Mouse (Mus musculus): ENCODE data around the gene Nprl3. TPM values are rescaled to one million over a fixed set of nuclear protein-coding genes. Genes with fewer than 3 reads are reported as not detected.

The Nprl3 gene
- total and polyA plus RNA-seq, 3 experiments = 27.1 to 59.5 (median 27.2) TPM

DNA sequence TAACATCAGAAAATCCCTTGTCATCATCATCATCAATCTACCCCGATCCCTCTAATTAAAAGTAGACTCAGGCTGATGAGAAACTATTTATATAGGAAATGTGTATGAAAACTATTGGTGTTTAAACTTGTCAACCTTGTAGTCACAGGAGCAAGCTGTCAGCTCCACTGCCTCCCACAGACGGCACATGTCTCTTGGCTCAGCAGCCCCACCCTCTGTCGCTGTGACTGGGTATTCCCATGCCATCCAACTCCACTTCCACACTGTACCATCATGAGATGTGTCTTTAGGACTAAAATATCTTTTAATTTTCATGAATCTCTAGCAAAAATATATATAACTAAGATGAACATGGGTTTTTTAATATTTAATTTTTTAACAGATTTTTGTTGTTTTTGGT, 19.2 kb downstream of the Nprl3 start:
- H3K27me3 ChIP-seq (ENCODE audit: control insufficient read depth, insufficient read depth, low read length) = no peaks in the 10 kb centered on the region
- no peak overlapping the region for H3K4me3 ChIP-seq
- TF ChIP-seq EP300 (IDR thresholded peaks at IDR 0.05; ENCODE audit: insufficient read depth, low read depth, low read length) (no peak), POLR2A (IDR thresholded peaks at IDR 0.05; ENCODE audit: insufficient read depth, low read depth, low read length) (no peak), CTCF (IDR thresholded peaks at IDR 0.05) (no peak)
- peaks cover 5% of the 10 kb centered on the region for H3K4me1 ChIP-seq (ENCODE audit: control insufficient read depth, insufficient read depth, low read length)
- no peak for DNase-seq
- H3K79me2 ChIP-seq (replicated peaks; ENCODE audit: control insufficient read depth, insufficient read depth, low read length) = no peaks in the 10 kb centered on the region
- intact Hi-C loops (cut with DNase I) = no loop called here
- H3K9ac ChIP-seq (ENCODE audit: low read depth, low read length) = no peak overlapping the region
- 83% methylated on average over 3 of the region's 3 CpGs for WGBS
- no peaks in the 10 kb centered on the region for H3K36me3 ChIP-seq (ENCODE audit: control insufficient read depth, insufficient read depth, low read length)
- no peak overlapping the region for H3K27ac ChIP-seq

- DNase-seq = no peak
- H3K79me2 ChIP-seq (replicated peaks; ENCODE audit: control insufficient read depth, insufficient read depth, low read length) = no peaks in the 10 kb centered on the region
- no peaks in the 10 kb centered on the region for H3K27me3 ChIP-seq (ENCODE audit: control insufficient read depth, insufficient read depth, low read length)
- no peak for TF ChIP-seq EP300 (IDR thresholded peaks at IDR 0.05; ENCODE audit: insufficient read depth, low read depth, low read length)
- TF ChIP-seq POLR2A (IDR thresholded peaks at IDR 0.05; ENCODE audit: insufficient read depth, low read depth, low read length) = no peak
- peak; percentile 30 for TF ChIP-seq CTCF (IDR thresholded peaks at IDR 0.05)
- H3K9ac ChIP-seq (ENCODE audit: low read depth, low read length) = no peak overlapping the region
- H3K27ac ChIP-seq = no peak overlapping the region
- H3K4me1 ChIP-seq (ENCODE audit: control insufficient read depth, insufficient read depth, low read length) = peaks cover 8% of the 10 kb centered on the region
- H3K4me3 ChIP-seq = no peak overlapping the region
- intact Hi-C loops (cut with DNase I) = no loop called here
- H3K36me3 ChIP-seq (ENCODE audit: control insufficient read depth, insufficient read depth, low read length) = no peaks in the 10 kb centered on the region
Observed at GRCm38 (mm10) chr11:32247068-32247467, 20.4 kb downstream of the Nprl3 start.

DNA sequence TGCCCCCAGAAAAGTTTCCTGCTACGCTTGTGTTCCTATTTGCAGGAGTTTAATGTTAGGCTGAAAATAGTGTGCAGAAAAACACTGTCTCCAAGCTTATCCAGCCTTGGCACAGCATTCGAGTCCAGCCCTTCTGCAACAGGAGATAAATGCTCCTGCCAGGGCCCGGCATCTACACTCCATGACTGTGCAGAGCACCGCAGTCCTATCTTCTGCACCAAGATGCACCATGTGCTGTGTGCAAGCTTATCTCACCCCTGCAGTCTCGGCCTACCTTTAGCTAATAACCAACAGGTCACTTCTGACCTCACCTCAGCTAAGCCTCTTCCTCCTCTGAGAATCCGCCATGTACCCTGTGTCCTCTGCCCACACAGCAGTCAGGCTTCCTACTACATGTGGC, 21.9 kb downstream of the Nprl3 start:
- H3K79me2 ChIP-seq (replicated peaks; ENCODE audit: control insufficient read depth, insufficient read depth, low read length) = no peaks in the 10 kb centered on the region
- no peaks in the 10 kb centered on the region for H3K27me3 ChIP-seq (ENCODE audit: control insufficient read depth, insufficient read depth, low read length)
- DNase-seq = no peak
- no peaks in the 10 kb centered on the region for H3K36me3 ChIP-seq (ENCODE audit: control insufficient read depth, insufficient read depth, low read length)
- TF ChIP-seq POLR2A (IDR thresholded peaks at IDR 0.05; ENCODE audit: insufficient read depth, low read depth, low read length) (no peak), CTCF (IDR thresholded peaks at IDR 0.05) (no peak), EP300 (IDR thresholded peaks at IDR 0.05; ENCODE audit: insufficient read depth, low read depth, low read length) (no peak)
- intact Hi-C loops (cut with DNase I) = no loop called here
- H3K4me3 ChIP-seq = no peak overlapping the region
- 73% methylated on average over 6 of the region's 6 CpGs for WGBS
- no peak overlapping the region for H3K9ac ChIP-seq (ENCODE audit: low read depth, low read length)
- H3K4me1 ChIP-seq (ENCODE audit: control insufficient read depth, insufficient read depth, low read length) = peaks cover 8% of the 10 kb centered on the region
- H3K27ac ChIP-seq = no peak overlapping the region; the same call in 1 of the 2 replicates

DNA sequence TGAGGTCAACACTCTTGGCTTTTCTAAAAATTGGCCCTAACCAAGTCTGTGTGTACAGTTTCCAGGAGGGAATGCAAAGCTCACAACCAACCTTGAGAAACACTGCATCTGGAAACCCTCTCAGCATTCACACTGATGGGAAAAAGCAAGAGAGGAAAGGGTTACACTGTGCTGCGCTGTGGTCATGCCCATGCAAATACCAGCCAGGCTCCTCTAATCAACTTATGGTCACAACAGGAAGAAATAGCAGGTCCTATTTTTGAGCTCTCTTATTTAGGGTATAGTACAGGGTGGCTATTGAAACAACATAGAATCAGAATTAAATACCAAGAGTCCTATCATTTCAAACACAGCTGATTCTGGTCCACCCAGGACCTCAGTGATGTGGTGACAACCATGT, 22.9 kb downstream of the Nprl3 start:
- DNase-seq = no peak
- 84% methylated on average over 1 of the region's 1 CpGs for WGBS
- H3K79me2 ChIP-seq (replicated peaks; ENCODE audit: control insufficient read depth, insufficient read depth, low read length) = no peaks in the 10 kb centered on the region
- no peaks in the 10 kb centered on the region for H3K36me3 ChIP-seq (ENCODE audit: control insufficient read depth, insufficient read depth, low read length)
- H3K4me1 ChIP-seq (ENCODE audit: control insufficient read depth, insufficient read depth, low read length) = peaks cover 8% of the 10 kb centered on the region
- H3K4me3 ChIP-seq = no peak overlapping the region
- TF ChIP-seq EP300 (IDR thresholded peaks at IDR 0.05; ENCODE audit: insufficient read depth, low read depth, low read length) = no peak
- no peak for TF ChIP-seq POLR2A (IDR thresholded peaks at IDR 0.05; ENCODE audit: insufficient read depth, low read depth, low read length)
- TF ChIP-seq CTCF (IDR thresholded peaks at IDR 0.05) = no peak
- no peaks in the 10 kb centered on the region for H3K27me3 ChIP-seq (ENCODE audit: control insufficient read depth, insufficient read depth, low read length)
- intact Hi-C loops (cut with DNase I) = no loop called here
- H3K9ac ChIP-seq (ENCODE audit: low read depth, low read length) = no peak overlapping the region
- H3K27ac ChIP-seq = peak overlapping the region; percentile 54

DNA sequence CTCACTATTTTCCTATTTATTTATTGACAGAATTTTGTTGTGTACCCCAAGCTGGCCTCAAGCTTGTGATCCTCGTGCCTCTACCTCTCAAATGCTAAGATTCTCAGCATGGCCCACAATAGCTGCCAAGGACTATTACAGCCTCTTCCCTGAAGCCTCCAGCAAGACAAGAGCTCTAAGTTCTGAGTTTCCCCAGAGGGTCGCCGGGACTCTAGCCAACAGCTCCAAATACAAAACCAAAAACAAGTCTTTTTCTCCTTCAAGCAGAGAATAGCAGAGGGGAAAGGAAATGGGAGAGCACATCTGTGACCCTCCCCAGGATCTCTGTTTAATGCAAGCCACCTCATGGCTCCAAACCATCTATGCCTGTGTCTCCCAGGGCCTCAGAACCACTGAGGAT, 23.4 kb downstream of the Nprl3 start:
- TF ChIP-seq POLR2A (IDR thresholded peaks at IDR 0.05; ENCODE audit: insufficient read depth, low read depth, low read length) = no peak
- no peak for TF ChIP-seq EP300 (IDR thresholded peaks at IDR 0.05; ENCODE audit: insufficient read depth, low read depth, low read length)
- no peak for TF ChIP-seq CTCF (IDR thresholded peaks at IDR 0.05)
- Histone ChIP-seq H3K79me2 (replicated peaks; ENCODE audit: control insufficient read depth, insufficient read depth, low read length) (no peaks in the 10 kb centered on the region), H3K4me3 (no peak overlapping the region), H3K36me3 (ENCODE audit: control insufficient read depth, insufficient read depth, low read length) (no peaks in the 10 kb centered on the region), H3K4me1 (ENCODE audit: control insufficient read depth, insufficient read depth, low read length) (peaks cover 8% of the 10 kb centered on the region), H3K27me3 (ENCODE audit: control insufficient read depth, insufficient read depth, low read length) (no peaks in the 10 kb centered on the region), H3K9ac (ENCODE audit: low read depth, low read length) (no peak overlapping the region), H3K27ac (peak overlapping the region; percentile 54)
- DNase-seq = peak in 1 of 2 experiments; percentile 46
- WGBS = 42% methylated on average over 3 of the region's 3 CpGs
- intact Hi-C loops (cut with DNase I) = no loop called here

- H3K4me1 ChIP-seq (ENCODE audit: control insufficient read depth, insufficient read depth, low read length) = peaks cover 8% of the 10 kb centered on the region
- no peak for DNase-seq
- no peak overlapping the region for H3K4me3 ChIP-seq
- no peaks in the 10 kb centered on the region for H3K79me2 ChIP-seq (replicated peaks; ENCODE audit: control insufficient read depth, insufficient read depth, low read length)
- WGBS = 38% methylated on average over 7 of the region's 7 CpGs
- H3K27ac ChIP-seq = peak overlapping the region; percentile 39
- TF ChIP-seq EP300 (IDR thresholded peaks at IDR 0.05; ENCODE audit: insufficient read depth, low read depth, low read length) (no peak), POLR2A (IDR thresholded peaks at IDR 0.05; ENCODE audit: insufficient read depth, low read depth, low read length) (no peak), CTCF (IDR thresholded peaks at IDR 0.05) (no peak)
- no peak overlapping the region for H3K9ac ChIP-seq (ENCODE audit: low read depth, low read length)
- H3K27me3 ChIP-seq (ENCODE audit: control insufficient read depth, insufficient read depth, low read length) = no peaks in the 10 kb centered on the region
- intact Hi-C loops (cut with DNase I) = no loop called here
- no peaks in the 10 kb centered on the region for H3K36me3 ChIP-seq (ENCODE audit: control insufficient read depth, insufficient read depth, low read length)
Observed at GRCm38 (mm10) chr11:32243205-32243955, 24.1 kb downstream of the Nprl3 start.
